Mouse (Mus musculus) MEL (cell line): ENCODE data around the gene Ripor3. TPM values are rescaled to one million over a fixed set of nuclear protein-coding genes. Genes with fewer than 3 reads are reported as not detected.

Source experiments
- DNase-seq: peaks from one replicate; pipeline ENCODE4 v3.0.0; 2011; ENCODE audit warnings: low read depth, low spot score
- H3K27ac ChIP-seq: 2 replicates; pipeline ENCODE4 v1.5.1; 2012; ENCODE audit warnings: low read depth, mild to moderate bottlenecking, control low read depth, low read length, moderate library complexity; ENCODE audit not compliant: control insufficient read depth
- H3K27me3 ChIP-seq, 2 experiments: fragments of 150-350 bp in 1 of 2; sonication (generic) in 1 of 2; 2 replicates each; pipeline ENCODE4 v1.6.1; 2012; ENCODE audit warnings: low read length in 2 of 2, mild to moderate bottlenecking in 2 of 2, improper control_type of control experiment in 1 of 2, moderate library complexity in 1 of 2; ENCODE audit not compliant: insufficient read depth in 2 of 2, control insufficient read depth in 1 of 2
- H3K36me3 ChIP-seq, 2 experiments: 2 replicates each; pipeline ENCODE4 v1.6.1; 2012 to 2014; ENCODE audit warnings: low read length in 2 of 2, improper control_type of control experiment in 1 of 2, inconsistent platforms in 1 of 2, mild to moderate bottlenecking in 1 of 2; ENCODE audit not compliant: insufficient read depth in 2 of 2, control insufficient read depth in 1 of 2
- H3K4me1 ChIP-seq, 2 experiments: fragments of 150-350 bp in 1 of 2; sonication (generic) in 1 of 2; 2 replicates each; pipeline ENCODE4 v1.6.1; 2012; ENCODE audit warnings: low read length in 2 of 2, improper control_type of control experiment in 1 of 2, mild to moderate bottlenecking in 1 of 2; ENCODE audit not compliant: insufficient read depth in 2 of 2, control insufficient read depth in 1 of 2
- H3K4me3 ChIP-seq, 2 experiments: fragments of 150-350 bp in 1 of 2; sonication (generic) in 1 of 2; 2 replicates each; pipeline ENCODE4 v1.5.1; 2012; ENCODE audit warnings: low read depth in 2 of 2, low read length in 2 of 2, mild to moderate bottlenecking in 2 of 2, moderate library complexity in 2 of 2, control low read depth in 1 of 2, improper control_type of control experiment in 1 of 2; ENCODE audit not compliant: control insufficient read depth in 1 of 2, insufficient read depth in 1 of 2
- H3K79me2 ChIP-seq: 2 replicates; pipeline ENCODE4 v1.6.1; 2012; ENCODE audit warnings: mild to moderate bottlenecking, low read length, moderate library complexity; ENCODE audit not compliant: control insufficient read depth, poor library complexity, insufficient read depth
- H3K9ac ChIP-seq: 2 replicates; pipeline ENCODE4 v1.6.1; 2012; ENCODE audit warnings: low read depth, mild to moderate bottlenecking, control low read depth, low read length, moderate library complexity; ENCODE audit not compliant: control insufficient read depth, poor library complexity, severe bottlenecking
- H3K9me3 ChIP-seq: fragments of 150-350 bp; sonication (generic); replicated peaks from 2 replicates; pipeline ENCODE4 v1.6.1; 2012; ENCODE audit warnings: mild to moderate bottlenecking, low read length, improper control_type of control experiment, moderate library complexity; ENCODE audit not compliant: insufficient read depth
- BHLHE40 ChIP-seq: IDR thresholded peaks from 2 replicates; pipeline ENCODE4 v1.6.1; 2012; ENCODE audit warnings: low read depth, mild to moderate bottlenecking, inconsistent platforms, low read length, improper control_type of control experiment, borderline replicate concordance
- CHD1 ChIP-seq: IDR thresholded peaks from 2 replicates; pipeline ENCODE4 v1.6.1; 2012; ENCODE audit warnings: low read depth, mild to moderate bottlenecking, inconsistent platforms, low read length, improper control_type of control experiment
- ELF1 ChIP-seq: IDR thresholded peaks from 2 replicates; pipeline ENCODE4 v1.6.1; 2014; ENCODE audit warnings: low read depth, mild to moderate bottlenecking, inconsistent platforms, low read length, improper control_type of control experiment, moderate library complexity
- ETS1 ChIP-seq: IDR thresholded peaks from 2 replicates; pipeline ENCODE4 v1.6.1; 2012; ENCODE audit warnings: low read depth, mild to moderate bottlenecking, inconsistent platforms, low read length, improper control_type of control experiment, moderate library complexity
- GATA1 ChIP-seq: IDR thresholded peaks from 2 replicates; pipeline ENCODE4 v1.6.1; 2011; ENCODE audit warnings: low read depth, low read length, improper control_type of control experiment
- HCFC1 ChIP-seq: IDR thresholded peaks from 2 replicates; pipeline ENCODE4 v1.6.1; 2012; ENCODE audit warnings: low read depth, mild to moderate bottlenecking, inconsistent platforms, low read length, improper control_type of control experiment, moderate library complexity
- KAT2A ChIP-seq: conservative IDR thresholded peaks from 2 replicates; pipeline ENCODE4 v1.6.1; 2012; ENCODE audit warnings: low read depth, low read length, improper control_type of control experiment, inconsistent platforms
- MAFK ChIP-seq: IDR thresholded peaks from 2 replicates; pipeline ENCODE4 v1.6.1; 2011; ENCODE audit warnings: low read depth, mild to moderate bottlenecking, low read length, improper control_type of control experiment, borderline replicate concordance
- MAX ChIP-seq: IDR thresholded peaks from 2 replicates; pipeline ENCODE4 v1.6.1; 2011; ENCODE audit warnings: low read length, improper control_type of control experiment
- MAZ ChIP-seq: IDR thresholded peaks from 2 replicates; pipeline ENCODE4 v1.6.1; 2012; ENCODE audit warnings: low read depth, mild to moderate bottlenecking, inconsistent platforms, low read length, improper control_type of control experiment
- MYB ChIP-seq: IDR thresholded peaks from 2 replicates; pipeline ENCODE4 v1.6.1; 2011; ENCODE audit warnings: mild to moderate bottlenecking, low read depth, low read length, improper control_type of control experiment
- POLR2A ChIP-seq, 2 experiments: IDR thresholded peaks; 2 replicates each; pipeline ENCODE4 v1.6.1; 2011 to 2012; ENCODE audit warnings: low read length in 2 of 2, mild to moderate bottlenecking in 2 of 2, control low read depth in 1 of 2, improper control_type of control experiment in 1 of 2, low read depth in 1 of 2, moderate library complexity in 1 of 2; ENCODE audit not compliant: control insufficient read depth in 1 of 2, insufficient read depth in 1 of 2, poor library complexity in 1 of 2
- POLR2AphosphoS5 ChIP-seq: IDR thresholded peaks from 2 replicates; pipeline ENCODE4 v1.6.1; 2012; ENCODE audit warnings: low read depth, borderline replicate concordance, mild to moderate bottlenecking, inconsistent platforms, low read length, moderate library complexity, mixed read lengths
- RCOR1 ChIP-seq: IDR thresholded peaks from 2 replicates; pipeline ENCODE4 v1.6.1; 2012; ENCODE audit warnings: low read depth, mild to moderate bottlenecking, inconsistent platforms, low read length, improper control_type of control experiment
- SIN3A ChIP-seq: IDR thresholded peaks from 2 replicates; pipeline ENCODE4 v1.6.1; 2012; ENCODE audit warnings: low read length, improper control_type of control experiment, inconsistent platforms
- SMC3 ChIP-seq: IDR thresholded peaks from 2 replicates; pipeline ENCODE4 v1.6.1; 2011; ENCODE audit warnings: low read depth, low read length, improper control_type of control experiment
- TCF12 ChIP-seq: IDR thresholded peaks from 2 replicates; pipeline ENCODE4 v1.6.1; 2014; ENCODE audit warnings: low read depth, mild to moderate bottlenecking, inconsistent platforms, low read length, improper control_type of control experiment, moderate library complexity
- UBTF ChIP-seq: IDR thresholded peaks from 2 replicates; pipeline ENCODE4 v1.6.1; 2012; ENCODE audit warnings: low read depth, mild to moderate bottlenecking, inconsistent platforms, low read length, improper control_type of control experiment, moderate library complexity, borderline replicate concordance; ENCODE audit not compliant: insufficient read depth
- USF1 ChIP-seq: IDR thresholded peaks from 2 replicates; pipeline ENCODE4 v1.6.1; 2014; ENCODE audit warnings: low read depth, mild to moderate bottlenecking, inconsistent platforms, low read length, improper control_type of control experiment, moderate library complexity
- ZC3H11A ChIP-seq: IDR thresholded peaks from 2 replicates; pipeline ENCODE4 v1.6.1; 2012; ENCODE audit warnings: low read depth, mild to moderate bottlenecking, inconsistent platforms, low read length, improper control_type of control experiment
- ZKSCAN1 ChIP-seq: IDR thresholded peaks from 2 replicates; pipeline ENCODE4 v1.6.1; 2012; ENCODE audit warnings: low read depth, mild to moderate bottlenecking, inconsistent platforms, low read length, improper control_type of control experiment, moderate library complexity
- ZNF384 ChIP-seq: IDR thresholded peaks from 2 replicates; pipeline ENCODE4 v1.6.1; 2012; ENCODE audit warnings: low read depth, mild to moderate bottlenecking, inconsistent platforms, low read length, improper control_type of control experiment
- polyA plus RNA-seq, 2 experiments: library from polyadenylated mRNA; stranded (reverse) in 1 of 2; unstranded in 1 of 2; fragments of >175 nt in 1 of 2; fragments of >200 nt in 1 of 2; gene quantifications; 2 replicates each; pipeline versions ENCODE4 v1.2.1 to v1.2.4; 2012; ENCODE audit warnings: low replicate concordance in 2 of 2, low read depth in 1 of 2; ENCODE audit not compliant: insufficient read length in 2 of 2, insufficient read depth in 1 of 2, missing spikeins in 1 of 2
- total RNA-seq: library from RNA; depleted of rRNA; stranded (reverse); fragments of 300-350 nt; gene quantifications from 2 replicates; pipeline ENCODE4 v1.2.3, GENCODE M21; 2012

Gene Ripor3
- total and polyA plus RNA-seq, 3 experiments: not detected

- Histone ChIP-seq H3K4me3 (no peak overlapping the region), H3K27me3 (no peaks in the 10 kb centered on the region), H3K9ac (no peak overlapping the region), H3K36me3 (peaks cover 0 to 2% of the 10 kb centered on the region in 2 experiments; a peak in 3 of 4 replicates)
- TF ChIP-seq MAFK: no peak
- TF ChIP-seq ETS1: peak; percentile 65
- no peak for TF ChIP-seq BHLHE40
- TF ChIP-seq GATA1: no peak
- TF ChIP-seq ELF1: 0 out of 2 replicates have a peak, but pooled peaks have one; percentile 11
- TF ChIP-seq CHD1: no peak
- TF ChIP-seq MAZ: no peak
- no peak for TF ChIP-seq ZC3H11A
- no peak for TF ChIP-seq TCF12
- TF ChIP-seq SMC3: no peak
- no peak for TF ChIP-seq HCFC1
- TF ChIP-seq RCOR1: no peak
- TF ChIP-seq, all 39 proteins: peak for 2
- Histone ChIP-seq H3K9me3 (no peaks in the 10 kb centered on the region), H3K27ac (no peak overlapping the region), H3K4me1 (peaks cover 4 to 7% of the 10 kb centered on the region in 2 experiments; a peak in 2 of 4 replicates), H3K79me2 (0 out of 2 replicates have a peak, but pooled peaks cover 3% of the 10 kb centered on the region)
- peak; percentile 13 for DNase-seq
Measured at GRCm38 (mm10) chr2:167959996-167960395, 50.4 kb downstream of the Ripor3 start.

GRCm38 (mm10) chr2:167959384-167959911 is 51.0 kb downstream of the Ripor3 start:
- Histone ChIP-seq H3K9ac (no peak overlapping the region), H3K4me3 (no peak overlapping the region), H3K9me3 (no peaks in the 10 kb centered on the region), H3K27me3 (no peaks in the 10 kb centered on the region), H3K4me1 (peaks cover 4 to 7% of the 10 kb centered on the region in 2 experiments; a peak in 2 of 4 replicates), H3K36me3 (peaks cover 0 to 2% of the 10 kb centered on the region in 2 experiments; a peak in 3 of 4 replicates), H3K27ac (no peak overlapping the region), H3K79me2 (0 out of 2 replicates have a peak, but pooled peaks cover 3% of the 10 kb centered on the region)
- DNase-seq: no peak
- TF ChIP-seq MAX (no peak), ZKSCAN1 (no peak), ZNF384 (no peak), ZC3H11A (no peak), POLR2AphosphoS5 (no peak), USF1 (no peak), UBTF (no peak), KAT2A (no peak), SIN3A (no peak), SMC3 (no peak), TCF12 (no peak), MYB (no peak), GATA1 (no peak), POLR2A (IDR thresholded peaks at IDR 0.05; ENCODE audit: control insufficient read depth in 1 of 2, insufficient read depth in 1 of 2, low read depth in 1 of 2, low read length in 2 of 2, poor library complexity in 1 of 2) (no peak)
